Mouse (Mus musculus): ENCODE measurements around the gene Uqcc2. TPM values are rescaled to one million over a fixed set of nuclear protein-coding genes. Genes with fewer than 3 reads are reported as not detected.

Gene Uqcc2
- polyA plus RNA-seq, 1 experiment = 105 TPM

- 52% methylated on average over 8 of the region's 8 CpGs for WGBS
These were observed 19.4 kb upstream of the Uqcc2 start for GRCm38 (mm10) chr17:27152976-27153723.

GRCm38 (mm10) chr17:27151411-27151810 lies 17.7 kb upstream of the Uqcc2 start:
- TF ChIP-seq POLR2A (IDR thresholded peaks at IDR 0.05; ENCODE audit: borderline replicate concordance, control insufficient read depth, low read depth, low read length) (no peak), CTCF (IDR thresholded peaks at IDR 0.05; ENCODE audit: control insufficient read depth, insufficient read depth, low read length) (peak; percentile 70)
- H3K4me3 ChIP-seq (replicated peaks; ENCODE audit: control insufficient read depth, low read depth, low read length) = no peak overlapping the region
- H3K4me1 ChIP-seq (ENCODE audit: control insufficient read depth, insufficient read depth, low read length) = peaks cover 4% of the 10 kb centered on the region
- WGBS = 70% methylated on average over 8 of the region's 8 CpGs
- H3K27ac ChIP-seq (ENCODE audit: control insufficient read depth, insufficient read depth, low read depth, low read length, poor library complexity) = no peak overlapping the region

More at GRCm38 (mm10) chr17:27152976-27153723, 19.4 kb upstream of the Uqcc2 start:
- TF ChIP-seq CTCF (IDR thresholded peaks at IDR 0.05; ENCODE audit: control insufficient read depth, insufficient read depth, low read length) = no peak
- no peak for TF ChIP-seq POLR2A (IDR thresholded peaks at IDR 0.05; ENCODE audit: borderline replicate concordance, control insufficient read depth, low read depth, low read length)
- H3K4me3 ChIP-seq (replicated peaks; ENCODE audit: control insufficient read depth, low read depth, low read length) = no peak overlapping the region
- peak overlapping the region; percentile 76 for H3K27ac ChIP-seq (ENCODE audit: control insufficient read depth, insufficient read depth, low read depth, low read length, poor library complexity)
- H3K4me1 ChIP-seq (ENCODE audit: control insufficient read depth, insufficient read depth, low read length) = peaks cover 4% of the 10 kb centered on the region

- no peak overlapping the region for H3K4me3 ChIP-seq (replicated peaks; ENCODE audit: control insufficient read depth, low read depth, low read length)
- 73% methylated on average over 7 of the region's 7 CpGs for WGBS
- no peak overlapping the region for H3K27ac ChIP-seq (ENCODE audit: control insufficient read depth, insufficient read depth, low read depth, low read length, poor library complexity)
- TF ChIP-seq POLR2A (IDR thresholded peaks at IDR 0.05; ENCODE audit: borderline replicate concordance, control insufficient read depth, low read depth, low read length) (no peak), CTCF (IDR thresholded peaks at IDR 0.05; ENCODE audit: control insufficient read depth, insufficient read depth, low read length) (no peak)
- H3K4me1 ChIP-seq (ENCODE audit: control insufficient read depth, insufficient read depth, low read length) = peaks cover 4% of the 10 kb centered on the region
These were observed 17.2 kb upstream of the Uqcc2 start for GRCm38 (mm10) chr17:27150871-27151270.

- H3K27ac ChIP-seq (ENCODE audit: control insufficient read depth, insufficient read depth, low read depth, low read length, poor library complexity) = no peak overlapping the region
- no peak overlapping the region for H3K4me3 ChIP-seq (replicated peaks; ENCODE audit: control insufficient read depth, low read depth, low read length)
- TF ChIP-seq CTCF (IDR thresholded peaks at IDR 0.05; ENCODE audit: control insufficient read depth, insufficient read depth, low read length) (no peak), POLR2A (IDR thresholded peaks at IDR 0.05; ENCODE audit: borderline replicate concordance, control insufficient read depth, low read depth, low read length) (no peak)
- H3K4me1 ChIP-seq (ENCODE audit: control insufficient read depth, insufficient read depth, low read length) = no peaks in the 10 kb centered on the region
- WGBS = 53% methylated on average over 8 of the region's 8 CpGs
These were observed 12.7 kb upstream of the Uqcc2 start for GRCm38 (mm10) chr17:27146323-27146923.

GRCm38 (mm10) chr17:27144152-27144551 lies 10.4 kb upstream of the Uqcc2 start:
- H3K4me3 ChIP-seq (replicated peaks; ENCODE audit: control insufficient read depth, low read depth, low read length) = no peak overlapping the region
- no peak for TF ChIP-seq CTCF (IDR thresholded peaks at IDR 0.05; ENCODE audit: control insufficient read depth, insufficient read depth, low read length)
- no peak for TF ChIP-seq POLR2A (IDR thresholded peaks at IDR 0.05; ENCODE audit: borderline replicate concordance, control insufficient read depth, low read depth, low read length)
- 48% methylated on average over 4 of the region's 4 CpGs for WGBS
- no peak overlapping the region for H3K27ac ChIP-seq (ENCODE audit: control insufficient read depth, insufficient read depth, low read depth, low read length, poor library complexity)
- no peaks in the 10 kb centered on the region for H3K4me1 ChIP-seq (ENCODE audit: control insufficient read depth, insufficient read depth, low read length)

- TF ChIP-seq CTCF (IDR thresholded peaks at IDR 0.05; ENCODE audit: control insufficient read depth, insufficient read depth, low read length) (no peak), POLR2A (IDR thresholded peaks at IDR 0.05; ENCODE audit: borderline replicate concordance, control insufficient read depth, low read depth, low read length) (no peak)
- WGBS = 61% methylated on average over 10 of the region's 10 CpGs
- H3K4me1 ChIP-seq (ENCODE audit: control insufficient read depth, insufficient read depth, low read length) = no peaks in the 10 kb centered on the region
- H3K27ac ChIP-seq (ENCODE audit: control insufficient read depth, insufficient read depth, low read depth, low read length, poor library complexity) = no peak overlapping the region
- no peak overlapping the region for H3K4me3 ChIP-seq (replicated peaks; ENCODE audit: control insufficient read depth, low read depth, low read length)
These were observed 8.3 kb upstream of the Uqcc2 start for GRCm38 (mm10) chr17:27141971-27142450.

GRCm38 (mm10) chr17:27140262-27140661 lies 6.5 kb upstream of the Uqcc2 start:
- H3K4me3 ChIP-seq (replicated peaks; ENCODE audit: control insufficient read depth, low read depth, low read length) = no peak overlapping the region
- TF ChIP-seq CTCF (IDR thresholded peaks at IDR 0.05; ENCODE audit: control insufficient read depth, insufficient read depth, low read length) = no peak
- no peak for TF ChIP-seq POLR2A (IDR thresholded peaks at IDR 0.05; ENCODE audit: borderline replicate concordance, control insufficient read depth, low read depth, low read length)
- H3K4me1 ChIP-seq (ENCODE audit: control insufficient read depth, insufficient read depth, low read length) = no peaks in the 10 kb centered on the region
- 84% methylated on average over 9 of the region's 9 CpGs for WGBS
- H3K27ac ChIP-seq (ENCODE audit: control insufficient read depth, insufficient read depth, low read depth, low read length, poor library complexity) = no peak overlapping the region

GRCm38 (mm10) chr17:27139304-27139703 lies 5.6 kb upstream of the Uqcc2 start:
- no peaks in the 10 kb centered on the region for H3K4me1 ChIP-seq (ENCODE audit: control insufficient read depth, insufficient read depth, low read length)
- H3K27ac ChIP-seq (ENCODE audit: control insufficient read depth, insufficient read depth, low read depth, low read length, poor library complexity) = no peak overlapping the region
- WGBS = 79% methylated on average over 6 of the region's 7 CpGs
- no peak overlapping the region for H3K4me3 ChIP-seq (replicated peaks; ENCODE audit: control insufficient read depth, low read depth, low read length)
- no peak for TF ChIP-seq CTCF (IDR thresholded peaks at IDR 0.05; ENCODE audit: control insufficient read depth, insufficient read depth, low read length)
- no peak for TF ChIP-seq POLR2A (IDR thresholded peaks at IDR 0.05; ENCODE audit: borderline replicate concordance, control insufficient read depth, low read depth, low read length)

All from bone marrow, adult 2 months (tissue).